Mouse (Mus musculus): ENCODE measurements around the gene Psmd10.

- TF ChIP-seq ETS1 (IDR thresholded peaks at IDR 0.05; ENCODE audit: low read depth, low read length) (peak; percentile 98), CTCF (IDR thresholded peaks at IDR 0.05 in 2 of 3, conservative IDR thresholded peaks at IDR 0.05 in 1 of 3; ENCODE audit: control insufficient read depth in 1 of 3, insufficient read depth in 1 of 3, low read depth in 2 of 3, low read length in 3 of 3, poor library complexity in 1 of 3, severe bottlenecking in 1 of 3) (no peak), POLR2A (IDR thresholded peaks at IDR 0.05; ENCODE audit: control insufficient read depth in 1 of 2, insufficient read depth in 1 of 2, low read depth in 1 of 2, low read length in 2 of 2, poor library complexity in 1 of 2) (no peak), ZC3H11A (IDR thresholded peaks at IDR 0.05; ENCODE audit: low read depth, low read length) (no peak), BHLHE40 (IDR thresholded peaks at IDR 0.05; ENCODE audit: borderline replicate concordance, low read depth, low read length) (peak; percentile 33; the same call in 1 of the 2 replicates)
Observed at GRCm38 (mm10) chrX:140933263-140933662, 23.3 kb downstream of the Psmd10 start.
